Mouse (Mus musculus): Measurements from ENCODE around the gene Usp12. TPM values are rescaled to one million over a fixed set of nuclear protein-coding genes. Genes with fewer than 3 reads are reported as not detected.

Usp12 gene
- polyA plus RNA-seq, 1 experiment from 2014 or later, result 12.1 TPM

- Histone ChIP-seq H3K9ac (ENCODE audit: low read length) (peak overlapping the region; percentile 16; the same call in 1 of the 2 replicates), H3K9me3 (ENCODE audit: control insufficient read depth, low read length) (no peaks in the 10 kb centered on the region), H3K27ac (ENCODE audit: low read depth, low read length) (no peak overlapping the region), H3K4me3 (ENCODE audit: low read depth, low read length) (no peak overlapping the region), H3K4me1 (ENCODE audit: control insufficient read depth, insufficient read depth, low read length) (peaks cover 17% of the 10 kb centered on the region), H3K36me3 (ENCODE audit: control insufficient read depth, insufficient read depth, low read length) (no peaks in the 10 kb centered on the region), H3K27me3 (ENCODE audit: control insufficient read depth, insufficient read depth, low read length) (no peaks in the 10 kb centered on the region), H3K4me2 (no peak overlapping the region)
- ATAC-seq (ENCODE audit: low FRiP score) (no peak), DNase-seq (ENCODE audit: low spot score, missing footprints) (no peak)
- WGBS, result 82% methylated on average over 8 of the region's 8 CpGs
Measured at GRCm38 (mm10) chr5:146790944-146791343, 3.9 kb downstream of the Usp12 start.

GRCm38 (mm10) chr5:146789413-146789812 lies 5.4 kb downstream of the Usp12 start:
- Histone ChIP-seq H3K9ac (ENCODE audit: low read length) (no peak overlapping the region), H3K4me2 (no peak overlapping the region), H3K36me3 (ENCODE audit: control insufficient read depth, insufficient read depth, low read length) (no peaks in the 10 kb centered on the region), H3K27ac (ENCODE audit: low read depth, low read length) (no peak overlapping the region), H3K4me1 (ENCODE audit: control insufficient read depth, insufficient read depth, low read length) (peaks cover 17% of the 10 kb centered on the region), H3K4me3 (ENCODE audit: low read depth, low read length) (no peak overlapping the region), H3K9me3 (ENCODE audit: control insufficient read depth, low read length) (no peaks in the 10 kb centered on the region), H3K27me3 (ENCODE audit: control insufficient read depth, insufficient read depth, low read length) (no peaks in the 10 kb centered on the region)
- 81% methylated on average over 9 of the region's 9 CpGs for WGBS
- no peak for ATAC-seq (ENCODE audit: low FRiP score)
- no peak for DNase-seq (ENCODE audit: low spot score, missing footprints)

GRCm38 (mm10) chr5:146786123-146786522 lies 8.7 kb downstream of the Usp12 start:
- H3K9me3 ChIP-seq (ENCODE audit: control insufficient read depth, low read length), result no peaks in the 10 kb centered on the region
- ATAC-seq (ENCODE audit: low FRiP score) (no peak), DNase-seq (ENCODE audit: low spot score, missing footprints) (no peak)
- H3K9ac ChIP-seq (ENCODE audit: low read length), result no peak overlapping the region
- no peak overlapping the region for H3K4me3 ChIP-seq (ENCODE audit: low read depth, low read length)
- no peak overlapping the region for H3K27ac ChIP-seq (ENCODE audit: low read depth, low read length)
- no peaks in the 10 kb centered on the region for H3K27me3 ChIP-seq (ENCODE audit: control insufficient read depth, insufficient read depth, low read length)
- H3K36me3 ChIP-seq (ENCODE audit: control insufficient read depth, insufficient read depth, low read length), result no peaks in the 10 kb centered on the region
- 91% methylated on average over 8 of the region's 8 CpGs for WGBS
- H3K4me1 ChIP-seq (ENCODE audit: control insufficient read depth, insufficient read depth, low read length), result peaks cover 3% of the 10 kb centered on the region
- H3K4me2 ChIP-seq, result no peak overlapping the region

DNA sequence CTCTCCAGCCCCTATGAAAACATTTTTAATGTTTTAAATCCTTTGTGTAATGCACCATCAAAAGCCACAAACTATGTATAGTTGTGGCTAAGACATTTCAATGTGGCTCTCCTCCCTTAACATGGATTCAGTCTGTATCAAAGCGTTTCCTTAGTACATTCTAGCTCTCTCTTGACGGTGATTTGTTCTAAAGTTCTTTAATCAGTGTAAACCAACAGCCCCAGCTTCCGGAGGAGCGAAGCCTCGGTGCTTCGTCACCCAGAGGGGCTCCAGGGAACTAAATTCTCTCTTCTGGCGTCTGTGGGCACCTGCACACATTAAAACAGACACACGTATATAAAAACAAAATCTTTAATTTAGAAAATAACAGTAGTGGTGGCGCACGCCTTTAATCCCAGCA lies 10.9 kb downstream of the Usp12 start:
- ATAC-seq (ENCODE audit: low FRiP score), result no peak
- H3K4me3 ChIP-seq (ENCODE audit: low read depth, low read length), result no peak overlapping the region
- H3K27ac ChIP-seq (ENCODE audit: low read depth, low read length), result no peak overlapping the region
- 94% methylated on average over 10 of the region's 10 CpGs for WGBS
- H3K4me2 ChIP-seq, result no peak overlapping the region
- H3K36me3 ChIP-seq (ENCODE audit: control insufficient read depth, insufficient read depth, low read length), result no peaks in the 10 kb centered on the region
- peaks cover 3% of the 10 kb centered on the region for H3K4me1 ChIP-seq (ENCODE audit: control insufficient read depth, insufficient read depth, low read length)
- H3K9me3 ChIP-seq (ENCODE audit: control insufficient read depth, low read length), result no peaks in the 10 kb centered on the region
- H3K9ac ChIP-seq (ENCODE audit: low read length), result no peak overlapping the region
- H3K27me3 ChIP-seq (ENCODE audit: control insufficient read depth, insufficient read depth, low read length), result no peaks in the 10 kb centered on the region
- DNase-seq (ENCODE audit: low spot score, missing footprints), result no peak

DNA sequence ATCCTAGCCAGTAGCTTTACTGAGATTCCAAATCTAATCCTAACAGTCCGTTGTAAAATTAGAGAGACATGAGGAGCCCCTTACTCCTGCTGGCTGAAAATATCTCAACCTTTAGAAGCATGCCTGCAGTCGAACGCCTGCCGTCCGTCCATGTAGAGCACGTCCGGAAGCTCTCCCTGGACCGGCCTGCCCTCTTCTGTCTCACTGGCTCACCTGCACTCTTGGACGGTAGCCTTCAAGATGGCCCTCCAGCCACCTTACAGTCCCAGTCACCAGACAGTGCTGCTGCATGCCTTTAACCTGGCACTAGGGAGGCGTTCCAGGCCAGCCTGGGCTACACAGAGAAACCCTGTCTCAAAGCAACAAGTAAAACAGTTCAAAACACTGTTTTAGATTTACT lies 11.5 kb downstream of the Usp12 start:
- WGBS, result 92% methylated on average over 10 of the region's 10 CpGs
- ATAC-seq (ENCODE audit: low FRiP score), result no peak

GRCm38 (mm10) chr5:146781663-146782062 lies 13.1 kb downstream of the Usp12 start:
- DNase-seq (ENCODE audit: low spot score, missing footprints), result no peak
- WGBS, result 90% methylated on average over 9 of the region's 9 CpGs

More for the DNA sequence above, 11.5 kb downstream of the Usp12 start:
- H3K27ac ChIP-seq (ENCODE audit: low read depth, low read length), result no peak overlapping the region
- H3K36me3 ChIP-seq (ENCODE audit: control insufficient read depth, insufficient read depth, low read length), result no peaks in the 10 kb centered on the region
- no peak overlapping the region for H3K4me2 ChIP-seq
- no peaks in the 10 kb centered on the region for H3K9me3 ChIP-seq (ENCODE audit: control insufficient read depth, low read length)
- H3K27me3 ChIP-seq (ENCODE audit: control insufficient read depth, insufficient read depth, low read length), result no peaks in the 10 kb centered on the region
- no peak overlapping the region for H3K4me3 ChIP-seq (ENCODE audit: low read depth, low read length)
- no peak overlapping the region for H3K9ac ChIP-seq (ENCODE audit: low read length)
- DNase-seq (ENCODE audit: low spot score, missing footprints), result no peak
- no peaks in the 10 kb centered on the region for H3K4me1 ChIP-seq (ENCODE audit: control insufficient read depth, insufficient read depth, low read length)

GRCm38 (mm10) chr5:146779931-146780330 lies 14.9 kb downstream of the Usp12 start:
- 96% methylated on average over 5 of the region's 5 CpGs for WGBS
- Histone ChIP-seq H3K27me3 (ENCODE audit: control insufficient read depth, insufficient read depth, low read length) (no peaks in the 10 kb centered on the region), H3K4me1 (ENCODE audit: control insufficient read depth, insufficient read depth, low read length) (no peaks in the 10 kb centered on the region), H3K27ac (ENCODE audit: low read depth, low read length) (no peak overlapping the region), H3K9me3 (ENCODE audit: control insufficient read depth, low read length) (no peaks in the 10 kb centered on the region), H3K4me2 (no peak overlapping the region), H3K36me3 (ENCODE audit: control insufficient read depth, insufficient read depth, low read length) (no peaks in the 10 kb centered on the region; the same call in 1 of the 2 replicates), H3K4me3 (ENCODE audit: low read depth, low read length) (no peak overlapping the region), H3K9ac (ENCODE audit: low read length) (no peak overlapping the region)
- DNase-seq (ENCODE audit: low spot score, missing footprints), result no peak
- no peak for ATAC-seq (ENCODE audit: low FRiP score)

More at GRCm38 (mm10) chr5:146781663-146782062, 13.1 kb downstream of the Usp12 start:
- no peaks in the 10 kb centered on the region; the same call in 1 of the 2 replicates for H3K36me3 ChIP-seq (ENCODE audit: control insufficient read depth, insufficient read depth, low read length)
- H3K4me2 ChIP-seq, result no peak overlapping the region
- H3K9ac ChIP-seq (ENCODE audit: low read length), result no peak overlapping the region
- H3K9me3 ChIP-seq (ENCODE audit: control insufficient read depth, low read length), result no peaks in the 10 kb centered on the region
- no peaks in the 10 kb centered on the region for H3K27me3 ChIP-seq (ENCODE audit: control insufficient read depth, insufficient read depth, low read length)
- H3K27ac ChIP-seq (ENCODE audit: low read depth, low read length), result no peak overlapping the region
- ATAC-seq (ENCODE audit: low FRiP score), result no peak
- no peaks in the 10 kb centered on the region for H3K4me1 ChIP-seq (ENCODE audit: control insufficient read depth, insufficient read depth, low read length)
- H3K4me3 ChIP-seq (ENCODE audit: low read depth, low read length), result no peak overlapping the region

DNA sequence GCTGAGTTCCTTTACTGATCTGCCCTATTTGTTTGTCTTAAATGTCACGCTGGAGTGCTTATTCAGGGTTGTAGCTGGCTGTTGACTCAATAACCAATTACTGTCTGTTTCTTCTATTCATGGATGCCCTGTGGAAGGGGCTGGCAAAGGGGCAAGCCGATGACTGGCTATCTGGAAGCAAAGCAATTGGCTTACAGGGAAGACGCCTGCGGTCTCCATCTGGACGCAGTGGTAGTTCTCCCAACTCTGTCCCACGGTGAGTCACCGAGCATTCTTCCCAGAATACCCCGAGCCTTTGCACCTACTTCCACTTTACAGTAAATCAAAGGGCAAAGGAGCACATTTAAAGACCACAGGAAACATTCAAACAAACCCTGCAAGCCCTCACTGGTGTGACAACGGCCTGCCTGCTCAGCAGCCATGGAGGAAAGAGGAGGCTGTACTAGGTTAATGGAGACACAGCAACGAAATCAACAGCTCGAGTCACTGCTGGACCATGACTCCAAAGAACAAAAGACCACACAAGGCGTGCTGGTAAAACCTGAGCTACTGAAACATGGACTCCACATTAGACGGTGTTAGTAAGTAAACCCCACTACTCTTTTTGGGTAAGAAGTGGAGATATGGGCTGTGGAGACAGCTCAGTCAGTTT lies 17.7 kb downstream of the Usp12 start:
- Histone ChIP-seq H3K27ac (ENCODE audit: low read depth, low read length) (no peak overlapping the region), H3K4me3 (ENCODE audit: low read depth, low read length) (no peak overlapping the region)
- WGBS, result 91% methylated on average over 13 of the region's 13 CpGs

GRCm38 (mm10) chr5:146771982-146772381 lies 22.8 kb downstream of the Usp12 start:
- Histone ChIP-seq H3K36me3 (ENCODE audit: control insufficient read depth, insufficient read depth, low read length) (no peaks in the 10 kb centered on the region; the same call in 1 of the 2 replicates), H3K9me3 (ENCODE audit: control insufficient read depth, low read length) (no peaks in the 10 kb centered on the region), H3K4me1 (ENCODE audit: control insufficient read depth, insufficient read depth, low read length) (peaks cover 4% of the 10 kb centered on the region; the same call in 1 of the 2 replicates), H3K4me3 (ENCODE audit: low read depth, low read length) (no peak overlapping the region), H3K27me3 (ENCODE audit: control insufficient read depth, insufficient read depth, low read length) (no peaks in the 10 kb centered on the region), H3K4me2 (no peak overlapping the region), H3K9ac (ENCODE audit: low read length) (no peak overlapping the region), H3K27ac (ENCODE audit: low read depth, low read length) (no peak overlapping the region)
- DNase-seq (ENCODE audit: low spot score, missing footprints), result no peak
- 55% methylated on average over 11 of the region's 11 CpGs for WGBS
- no peak for ATAC-seq (ENCODE audit: low FRiP score)

More for the DNA sequence above, 17.7 kb downstream of the Usp12 start:
- DNase-seq (ENCODE audit: low spot score, missing footprints), result no peak
- H3K4me1 ChIP-seq (ENCODE audit: control insufficient read depth, insufficient read depth, low read length), result peaks cover under 1% of the 10 kb centered on the region; the same call in 1 of the 2 replicates
- H3K4me2 ChIP-seq, result no peak overlapping the region
- no peaks in the 10 kb centered on the region for H3K9me3 ChIP-seq (ENCODE audit: control insufficient read depth, low read length)
- no peak overlapping the region for H3K9ac ChIP-seq (ENCODE audit: low read length)
- no peaks in the 10 kb centered on the region; the same call in 1 of the 2 replicates for H3K36me3 ChIP-seq (ENCODE audit: control insufficient read depth, insufficient read depth, low read length)
- no peaks in the 10 kb centered on the region for H3K27me3 ChIP-seq (ENCODE audit: control insufficient read depth, insufficient read depth, low read length)
- ATAC-seq (ENCODE audit: low FRiP score), result no peak
